In the genomic region with DNA sequence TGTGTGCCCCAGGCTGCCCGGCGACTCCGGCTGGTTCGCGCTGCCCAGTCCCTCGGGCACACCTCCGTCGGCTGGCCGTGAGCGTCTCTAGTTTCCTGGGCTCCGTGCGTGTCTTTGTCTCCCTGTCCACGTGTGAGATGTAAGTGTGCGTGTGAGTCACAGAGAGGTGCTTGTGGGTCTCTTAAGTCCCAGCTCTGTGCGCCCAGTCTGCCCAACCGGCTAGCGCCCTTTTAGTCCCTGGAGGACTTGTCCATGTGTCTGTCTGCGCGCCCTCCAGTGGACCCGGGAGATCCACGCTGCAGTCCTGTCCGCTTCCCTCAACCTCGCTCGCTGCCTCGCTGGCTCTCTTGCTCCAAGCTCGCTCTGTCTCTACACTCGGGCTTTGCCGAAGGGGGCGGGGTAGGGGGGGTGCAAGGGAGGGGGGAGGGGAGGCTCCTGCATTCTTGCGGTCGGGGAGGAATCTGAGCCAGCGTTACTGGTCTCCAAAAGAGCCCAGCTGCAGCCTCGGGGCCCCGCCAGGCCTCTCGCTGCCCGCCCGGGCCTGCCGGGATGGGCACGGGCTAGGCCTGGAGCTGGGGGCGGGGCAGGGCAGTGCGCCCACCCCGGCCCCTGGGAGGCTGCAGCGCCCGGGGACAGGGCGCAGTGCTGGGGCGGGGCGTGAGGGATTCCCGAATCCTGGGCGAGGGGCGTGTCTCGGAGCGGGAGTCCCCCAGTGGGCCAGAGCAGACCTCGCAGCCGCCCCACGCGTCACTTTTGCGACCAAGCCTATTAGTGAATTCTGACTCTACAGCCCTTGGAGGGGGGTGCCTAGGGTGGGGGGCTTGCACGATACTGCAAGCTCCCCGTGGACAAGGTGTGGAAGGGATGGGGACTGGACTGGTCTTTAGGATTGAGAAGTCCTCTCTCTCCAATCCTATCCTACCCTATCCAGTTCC, we compare ENCODE assay signal across 8 mouse cellular contexts. TPM values are rescaled to one million over a fixed set of nuclear protein-coding genes. Genes with fewer than 3 reads are reported as not detected.
A peak's percentile ranks its signal among the peaks of the same experiment; 100 is the strongest.
DNase-seq lines count a peak whose midpoint lies in the region; ATAC-seq and TF ChIP-seq lines count a peak whose summit lies in the region.

No protein-coding gene starts in this region.

- WGBS in intestine, embryonic 14.5 days, result under 1% methylated on average over 59 of the region's 59 CpGs
- 3% methylated on average over 56 of the region's 59 CpGs for whole genome bisulfite sequencing in liver, embryonic 12.5 days (ENCODE audit: insufficient replicate concordance)

- H3K27me3 ChIP-seq in intestine, embryonic 14.5 days (replicated peaks; ENCODE audit: control insufficient read depth, insufficient read depth, low read length), result no peaks in the 10 kb centered on the region
- peaks cover 48% of the 10 kb centered on the region for H3K27me3 ChIP-seq in liver, embryonic 12.5 days (replicated peaks)
- no peaks in the 10 kb centered on the region for H3K27me3 ChIP-seq in myocyte (ENCODE audit: control insufficient read depth, insufficient read depth, insufficient read length)

- peak overlapping the region; percentile 18 for H3ac ChIP-seq in myocyte (ENCODE audit: control insufficient read depth, insufficient read length)

- peak overlapping the region; percentile 31 for H3K9ac ChIP-seq in intestine, embryonic 14.5 days (ENCODE audit: low read length)
- H3K9ac ChIP-seq in liver, embryonic 12.5 days, result peak overlapping the region; percentile 56

- H3K27ac ChIP-seq in intestine, embryonic 14.5 days (ENCODE audit: low read depth), result peak overlapping the region; percentile 92
- H3K27ac ChIP-seq in liver, embryonic 12.5 days, result peak overlapping the region; percentile 75

- H3K4me1 ChIP-seq in intestine, embryonic 14.5 days (replicated peaks; ENCODE audit: control insufficient read depth, insufficient read depth, low read length), result peaks cover 64% of the 10 kb centered on the region
- peaks cover 80% of the 10 kb centered on the region for H3K4me1 ChIP-seq in liver, embryonic 12.5 days

- peaks cover 46% of the 10 kb centered on the region for H3K79me2 ChIP-seq in myocyte (ENCODE audit: control insufficient read depth, insufficient read depth)

- peak overlapping the region; percentile 48 for H3K4me3 ChIP-seq in intestine, embryonic 14.5 days (ENCODE audit: low read depth, low read length)
- peak overlapping the region; percentile 42 for H3K4me3 ChIP-seq in liver, embryonic 12.5 days
- peak overlapping the region; percentile 41 for H3K4me3 ChIP-seq in myocyte

- peak; percentile 48 to 65 for DNase-seq in right cerebral cortex, adult 2 months (ENCODE audit: low spot score in 2 of 2)
- DNase-seq in right cerebral cortex, adult 18-20 months, result no peak
- peak; percentile 73 to 76 for DNase-seq in cerebellum, postnatal 10 days
- DNase-seq in gastrocnemius, postnatal 10 days, result peak; percentile 79
- DNase-seq in intestine, embryonic 14.5 days (ENCODE audit: low spot score), result peak; percentile 90
- peak; percentile 77 to 78 for DNase-seq in urinary bladder, adult 18-20 months (ENCODE audit: low spot score in 2 of 2)

- peaks cover 22% of the 10 kb centered on the region for H3K36me3 ChIP-seq in intestine, embryonic 14.5 days (ENCODE audit: control insufficient read depth, insufficient read depth, low read length)
- H3K36me3 ChIP-seq in liver, embryonic 12.5 days, result no peaks in the 10 kb centered on the region
- H3K36me3 ChIP-seq in myocyte (ENCODE audit: control insufficient read depth, insufficient read depth), result peaks cover 16% of the 10 kb centered on the region

- H3K9me3 ChIP-seq in intestine, embryonic 14.5 days (ENCODE audit: control insufficient read depth, low read length), result no peaks in the 10 kb centered on the region
- no peaks in the 10 kb centered on the region for H3K9me3 ChIP-seq in liver, embryonic 12.5 days (replicated peaks)

- TF ChIP-seq POLR2A in myocyte (IDR thresholded peaks at IDR 0.05; ENCODE audit: insufficient read length, low read depth), result peak; percentile 70

- peak overlapping the region; percentile 93 for H3K4me2 ChIP-seq in intestine, embryonic 14.5 days (ENCODE audit: low read length)
- peak overlapping the region; percentile 72 for H3K4me2 ChIP-seq in liver, embryonic 12.5 days
- H3K4me2 ChIP-seq in myocyte (ENCODE audit: low read depth), result peak overlapping the region; percentile 96

- peak; percentile 73 for ATAC-seq in intestine, embryonic 14.5 days (replicated peaks; ENCODE audit: low FRiP score, low TSS enrichment, low read depth)
- peak; percentile 60 for ATAC-seq in liver, embryonic 12.5 days

TF ChIP-seq in myocyte, 11 proteins besides CTCF, POLR2A, EP300 and RAD21:
- TF ChIP-seq SRF (IDR thresholded peaks at IDR 0.05; ENCODE audit: control insufficient read depth, insufficient read length, low read depth) (no peak), MAX (IDR thresholded peaks at IDR 0.05; ENCODE audit: low read depth) (no peak), TCF12 (IDR thresholded peaks at IDR 0.05; ENCODE audit: insufficient read depth, poor library complexity, severe bottlenecking) (peak; percentile 13), MYOG (IDR thresholded peaks at IDR 0.05; ENCODE audit: control insufficient read depth in 1 of 3, insufficient read depth in 1 of 3, insufficient read length in 2 of 3, low read depth in 2 of 3) (peak in 1 of 3 experiments; percentile 69), E2F4 (IDR thresholded peaks at IDR 0.05; ENCODE audit: insufficient read depth) (no peak), POLR2AphosphoS2 (IDR thresholded peaks at IDR 0.05; ENCODE audit: insufficient read length, low read depth) (peak; percentile 78), MYOD1 (IDR thresholded peaks at IDR 0.05; ENCODE audit: control insufficient read depth in 1 of 3, insufficient read length in 2 of 3, low read depth in 2 of 3) (peak in 2 of 3 experiments; percentile 14 to 38), CEBPB (IDR thresholded peaks at IDR 0.05; ENCODE audit: insufficient read depth, poor library complexity, severe bottlenecking) (no peak), TCF3 (IDR thresholded peaks at IDR 0.05; ENCODE audit: insufficient read length, low read depth) (no peak), REST (IDR thresholded peaks at IDR 0.05; ENCODE audit: insufficient read depth, insufficient read length) (no peak), USF1 (IDR thresholded peaks at IDR 0.05; ENCODE audit: low read depth) (no peak)

RNA-seq across cellular contexts. Expression of a gene that starts 16.1 kb away (rescaled TPM):
- total RNA-seq in gastrocnemius, postnatal 10 days (2021), result 10 to 100 TPM; 65.4 to 77.6 TPM
- 10.2 TPM in 2 replicates for polyA plus RNA-seq in intestine, embryonic 14.5 days (2014; fragmentation: Nextera tagmentation; extraction: Ambion mirVana)
- 2.5 and 2.7 TPM in 2 replicates for polyA plus RNA-seq in liver, embryonic 12.5 days (2016; fragmentation: Nextera tagmentation; extraction: Ambion mirVana)
- 35.4 TPM for polyA plus RNA-seq in myocyte (2012; fragmentation: generic; extraction: Trizol)

RNA-seq across cellular contexts. Expression of a gene that starts 43.9 kb away (rescaled TPM):
- under 1 TPM; 0.38 to 0.65 TPM for total RNA-seq in gastrocnemius, postnatal 10 days (2021)
- polyA plus RNA-seq in intestine, embryonic 14.5 days (2014; fragmentation: Nextera tagmentation; extraction: Ambion mirVana), result 2.1 and 2.3 TPM in 2 replicates
- not detected in 2 replicates for polyA plus RNA-seq in liver, embryonic 12.5 days (2016; fragmentation: Nextera tagmentation; extraction: Ambion mirVana)
- not detected for polyA plus RNA-seq in myocyte (2012; fragmentation: generic; extraction: Trizol)

RNA-seq across cellular contexts. Expression of a gene that starts 57.8 kb away (rescaled TPM):
- not detected for total RNA-seq in gastrocnemius, postnatal 10 days (2021)
- not detected in 2 replicates for polyA plus RNA-seq in intestine, embryonic 14.5 days (2014; fragmentation: Nextera tagmentation; extraction: Ambion mirVana)
- not detected in 2 replicates for polyA plus RNA-seq in liver, embryonic 12.5 days (2016; fragmentation: Nextera tagmentation; extraction: Ambion mirVana)
- polyA plus RNA-seq in myocyte (2012; fragmentation: generic; extraction: Trizol), result not detected
